Mouse (Mus musculus) gastrocnemius, postnatal 10 days (tissue): ENCODE measurements at regions not wholly inside any gene's neighbourhood (a gene's known extent, or its start where the extent isn't known, plus 50 kb on each side); places are given as distances from the start of the nearest gene placed in this dataset.

Source experiments
- DNase-seq: peaks from one replicate; pipeline ENCODE4 v3.0.0; 2021; ENCODE audit warnings: mixed read lengths

GRCm38 (mm10) chr11:112121831-112122230 is 660.2 kb upstream of the Sox9 start:
- DNase-seq, result no peak

DNA sequence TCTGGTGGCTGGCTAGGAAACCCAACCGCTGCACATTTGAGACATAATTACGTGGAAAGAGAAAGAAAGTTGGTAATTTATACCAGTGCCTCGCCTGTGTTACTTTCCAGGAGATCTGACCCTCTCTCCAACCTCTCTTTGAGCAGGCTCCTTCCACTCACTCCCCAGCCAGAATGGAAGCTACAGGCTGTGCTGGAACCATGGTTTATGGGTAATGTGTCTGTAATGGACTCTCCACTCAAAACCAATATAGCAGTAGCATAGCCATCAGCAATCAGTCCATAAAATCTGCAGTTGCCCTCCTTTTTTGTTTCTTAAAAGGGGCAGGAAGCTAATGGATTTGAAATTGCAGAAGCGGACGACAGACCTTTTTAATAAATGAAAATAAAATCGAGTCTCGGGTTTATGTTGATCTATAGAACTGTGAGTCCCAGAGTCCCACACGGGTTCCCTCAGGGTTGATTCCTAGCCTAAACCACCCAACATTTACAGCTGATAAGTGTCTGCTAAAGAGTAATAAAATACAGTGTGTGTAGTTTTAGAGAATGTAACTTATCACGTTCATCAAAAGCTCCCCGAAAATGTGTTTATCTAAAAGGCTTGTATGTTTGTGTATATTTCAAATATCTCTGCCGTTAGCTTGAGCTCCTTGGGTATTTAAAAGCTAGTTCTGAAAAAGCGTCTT is 656.6 kb upstream of the Sox9 start:
- no peak for DNase-seq

- DNase-seq, result no peak
Observed at GRCm38 (mm10) chr11:112130090-112130489, 651.9 kb upstream of the Sox9 start.

DNA sequence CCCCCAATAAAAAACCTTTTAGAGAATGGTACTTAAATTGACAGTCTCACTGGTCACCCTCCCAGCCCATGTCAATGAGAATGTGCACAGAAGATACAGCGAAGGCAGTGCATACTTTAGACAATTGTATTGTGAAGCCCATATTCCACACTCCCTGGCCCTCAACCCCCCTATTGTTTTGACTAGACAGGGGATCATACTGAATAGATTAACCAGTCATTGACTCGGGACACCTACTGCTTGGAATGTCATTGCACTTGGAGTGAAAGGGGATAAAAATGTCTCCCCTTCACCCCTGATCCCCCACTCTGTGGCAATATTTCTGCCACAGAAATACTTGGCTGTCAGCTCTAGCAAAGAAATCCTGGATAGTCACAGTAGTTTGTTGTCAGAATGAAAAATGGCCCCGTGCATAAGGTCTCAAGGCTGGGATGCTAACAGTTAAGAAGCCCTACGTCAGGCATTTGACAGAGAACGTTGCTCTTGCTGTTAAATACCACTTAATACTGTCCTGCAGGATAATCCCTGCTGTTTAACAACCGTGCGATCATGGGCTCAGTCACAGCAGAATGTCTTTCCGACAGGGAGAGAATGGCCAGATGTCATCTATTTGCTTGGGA is 644.5 kb upstream of the Sox9 start:
- DNase-seq, result no peak

DNA sequence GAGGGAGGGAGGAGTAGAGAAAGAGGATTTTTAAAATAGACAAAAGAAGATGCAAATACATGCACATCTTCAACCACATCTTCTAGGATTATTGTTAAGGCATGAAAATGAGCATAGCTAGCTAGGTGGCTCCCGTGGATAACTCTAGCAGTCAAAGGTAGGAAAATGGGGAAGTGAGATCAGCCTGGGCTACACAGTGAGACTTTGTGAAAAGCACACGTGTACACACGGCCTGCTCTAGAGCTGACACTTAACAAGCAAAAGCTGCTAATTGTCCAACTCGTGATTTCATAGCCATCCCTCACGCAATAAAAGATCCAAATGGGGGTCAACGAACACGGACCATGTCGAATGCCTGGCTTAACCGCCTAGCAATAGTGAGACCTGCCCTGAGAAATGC is 642.0 kb upstream of the Sox9 start:
- no peak for DNase-seq

DNA sequence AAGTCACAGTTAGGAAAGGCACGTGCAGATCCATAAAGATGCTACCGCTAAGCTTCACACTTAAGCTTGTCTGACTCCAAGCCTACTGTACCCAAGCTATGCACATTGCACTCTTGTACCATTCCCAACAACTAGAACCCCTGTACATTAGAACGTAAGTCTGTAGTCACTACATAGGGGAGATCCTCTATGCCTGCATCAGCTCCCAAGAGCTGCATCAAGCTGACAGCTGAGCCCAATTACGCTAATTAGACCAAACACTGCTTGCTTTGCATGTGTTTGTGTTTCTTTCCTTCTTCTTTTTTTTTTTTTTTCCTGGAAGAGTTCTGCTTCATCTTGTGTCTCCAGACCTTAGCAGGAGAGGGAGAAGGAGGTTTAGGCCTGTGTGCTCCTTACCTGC is 641.5 kb upstream of the Sox9 start:
- no peak for DNase-seq

GRCm38 (mm10) chr11:112140912-112141311 is 641.1 kb upstream of the Sox9 start:
- DNase-seq, result no peak

- DNase-seq, result no peak
Observed at GRCm38 (mm10) chr11:112152051-112152450, 630.0 kb upstream of the Sox9 start.

- DNase-seq, result no peak
Observed at GRCm38 (mm10) chr11:112153198-112153597, 628.8 kb upstream of the Sox9 start.

DNA sequence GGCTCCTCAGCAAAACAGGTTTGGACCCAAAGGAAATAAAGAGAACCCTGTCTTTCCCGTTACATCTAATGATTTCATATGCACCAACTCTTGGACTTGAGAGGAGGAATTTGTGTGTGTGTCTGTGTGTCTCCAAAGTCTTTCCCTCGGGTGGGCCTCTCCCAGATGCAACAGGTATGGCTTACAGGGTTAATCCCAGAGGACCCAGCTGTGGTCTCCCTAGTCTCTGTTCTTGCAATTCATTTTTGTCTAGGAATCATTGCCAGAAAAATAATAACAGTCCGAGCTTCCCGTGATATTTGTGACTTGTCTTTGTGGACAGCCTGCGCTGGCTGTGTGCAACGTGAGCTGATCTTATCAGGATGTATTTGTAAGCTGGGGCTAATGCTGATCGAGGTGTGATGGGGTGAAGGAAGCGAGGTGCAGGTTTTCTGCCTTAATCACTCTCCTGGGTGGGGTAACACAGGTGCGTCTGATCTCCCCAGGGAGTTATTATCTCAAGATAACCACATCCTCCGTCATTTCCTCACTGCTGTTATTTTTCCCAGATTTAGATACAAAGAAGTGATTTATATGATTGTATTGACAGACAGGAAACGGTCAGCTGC is 627.2 kb upstream of the Sox9 start:
- DNase-seq, result no peak

DNA sequence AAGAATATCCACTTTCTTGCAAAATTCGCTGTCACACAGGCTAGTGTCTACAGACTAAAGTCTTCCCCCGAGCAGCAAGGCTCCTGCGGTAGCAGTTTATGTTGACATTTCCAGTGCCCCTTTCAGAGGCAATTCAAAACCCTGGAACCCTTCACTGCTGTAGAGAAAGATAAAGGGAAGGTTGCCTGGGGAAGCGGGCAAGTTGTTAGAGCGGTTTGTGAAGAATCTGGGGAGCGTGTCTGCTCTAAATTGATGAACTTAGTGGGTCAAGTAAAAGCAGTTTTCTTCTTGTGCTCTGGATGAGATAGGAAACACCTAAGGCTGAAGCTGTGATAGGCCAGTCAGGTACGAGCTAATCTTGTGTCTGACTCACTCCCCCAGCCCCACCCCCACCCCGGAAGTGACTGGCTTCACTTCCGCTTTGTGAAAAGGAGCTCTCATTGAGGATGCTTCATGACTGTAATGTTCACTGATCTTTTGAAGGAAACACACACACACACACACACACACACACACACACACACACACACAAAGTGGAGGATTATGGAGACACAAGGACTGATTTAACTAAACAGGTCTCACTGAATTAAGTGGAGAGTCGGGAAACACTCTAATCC is 626.6 kb upstream of the Sox9 start:
- DNase-seq, result no peak

GRCm38 (mm10) chr11:112163681-112164265 is 618.3 kb upstream of the Sox9 start:
- DNase-seq, result no peak

DNA sequence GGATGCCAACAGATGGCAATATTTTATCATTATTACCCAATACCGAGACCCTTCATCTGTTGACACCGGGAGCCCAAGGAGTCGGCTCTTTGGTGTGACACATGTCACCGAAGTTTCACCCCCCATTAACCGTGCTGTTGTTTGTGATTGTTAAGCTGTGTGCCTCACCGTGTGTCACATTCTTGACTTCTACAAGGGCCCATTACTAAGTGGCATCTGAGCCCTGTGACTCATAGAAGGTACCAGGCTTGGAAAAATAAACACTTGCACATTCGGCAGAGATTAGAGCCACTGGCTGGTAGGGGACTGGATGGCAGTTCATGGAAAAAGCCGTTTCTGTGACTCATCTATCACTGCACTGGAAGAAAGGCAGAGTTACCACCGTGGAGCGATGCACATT is 608.4 kb upstream of the Sox9 start:
- no peak for DNase-seq

DNA sequence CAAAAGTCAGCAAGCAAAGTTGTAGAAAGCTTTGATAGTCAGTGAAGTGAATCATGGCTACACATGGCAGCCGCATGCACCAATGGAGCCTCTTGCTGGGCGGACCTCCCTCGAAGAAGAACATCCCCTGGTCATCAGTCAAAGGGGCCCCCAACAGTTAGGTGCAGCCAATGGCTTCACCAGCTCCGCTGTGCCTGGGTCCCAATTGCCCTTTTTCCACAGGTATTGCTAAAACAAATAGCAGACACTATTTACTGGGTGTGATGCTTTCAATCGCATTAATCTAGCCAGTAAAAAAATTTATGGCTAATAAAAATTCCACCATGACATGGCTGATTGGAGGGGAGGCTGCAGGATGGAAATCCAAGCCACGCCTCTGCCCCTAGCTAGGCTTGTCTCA is 606.7 kb upstream of the Sox9 start:
- DNase-seq, result no peak

GRCm38 (mm10) chr11:112180666-112181065 is 601.4 kb upstream of the Sox9 start:
- no peak for DNase-seq

GRCm38 (mm10) chr11:112197620-112198268 is 584.3 kb upstream of the Sox9 start:
- DNase-seq, result no peak

- DNase-seq, result no peak
Observed at GRCm38 (mm10) chr11:112204561-112204960, 577.5 kb upstream of the Sox9 start.

- peak; percentile 28 for DNase-seq
Observed at GRCm38 (mm10) chr11:112209414-112209813, 572.6 kb upstream of the Sox9 start.

DNA sequence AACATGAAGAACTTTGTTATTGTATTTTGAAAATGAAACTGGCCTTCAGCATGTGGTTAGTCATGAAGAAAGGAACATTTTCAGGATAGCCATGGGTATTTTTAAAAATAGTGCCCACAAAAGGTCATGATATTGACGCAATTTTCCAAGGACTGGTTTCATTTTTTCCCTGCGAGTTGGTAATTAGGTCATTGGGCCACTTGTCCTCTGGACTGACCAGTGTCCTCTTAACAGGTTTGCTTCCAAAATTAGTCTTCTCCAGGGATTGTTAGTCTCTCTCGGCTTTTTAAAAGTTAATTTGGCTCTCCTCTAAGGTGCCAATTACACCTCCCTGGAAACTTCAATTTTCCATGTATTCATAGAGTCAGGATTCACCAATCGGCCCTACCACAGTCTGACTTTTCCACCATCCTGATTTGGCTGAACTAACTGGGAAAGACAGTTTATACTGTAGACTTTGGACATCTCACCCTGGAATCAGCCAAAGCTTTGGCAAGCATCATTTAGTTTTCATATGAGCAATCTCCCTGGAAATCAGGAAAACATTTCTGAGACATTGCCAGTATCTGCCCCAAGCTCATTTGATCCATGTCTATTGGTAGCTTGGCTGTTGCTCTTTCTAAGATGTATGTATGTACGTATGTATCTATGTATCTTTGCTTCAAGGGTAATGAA is 562.8 kb upstream of the Sox9 start:
- DNase-seq, result no peak

- no peak for DNase-seq
Observed at GRCm38 (mm10) chr11:112234492-112235116, 547.4 kb upstream of the Sox9 start.
